Mouse (Mus musculus) cortical plate, adult 2 months (tissue): ENCODE data around the gene Pcx. TPM values are rescaled to one million over a fixed set of nuclear protein-coding genes. Genes with fewer than 3 reads are reported as not detected.

Experiments used
- H3K27ac ChIP-seq: fragments of 200-500 bp; 2 replicates; pipeline ENCODE4 v1.5.1; 2012; ENCODE audit warnings: low read length, control low read depth, inconsistent platforms; ENCODE audit not compliant: insufficient read depth
- H3K4me1 ChIP-seq: fragments of 200-500 bp; 2 replicates; pipeline ENCODE4 v1.6.1; 2011; ENCODE audit warnings: low read length; ENCODE audit not compliant: control insufficient read depth, insufficient read depth
- H3K4me3 ChIP-seq: fragments of 200-500 bp; 2 replicates; pipeline ENCODE4 v1.5.1; 2011; ENCODE audit warnings: mild to moderate bottlenecking, low read length, control low read depth; ENCODE audit not compliant: insufficient read depth
- CTCF ChIP-seq: fragments of 200-500 bp; IDR thresholded peaks from 2 replicates; pipeline ENCODE4 v1.5.1; 2011; ENCODE audit warnings: mild to moderate bottlenecking, control low read depth, low read length; ENCODE audit not compliant: insufficient read depth; ENCODE audit errors: extremely low read depth
- POLR2A ChIP-seq: fragments of 200-500 bp; IDR thresholded peaks from 2 replicates; pipeline ENCODE4 v1.6.1; 2011; ENCODE audit warnings: mild to moderate bottlenecking, low read length, control low read depth; ENCODE audit not compliant: insufficient read depth; ENCODE audit errors: extremely low read depth
- polyA plus RNA-seq: library from polyadenylated mRNA; depleted of rRNA; stranded (reverse); fragments of >200 nt; gene quantifications from 2 replicates; pipeline ENCODE4 v1.2.3, GENCODE M21; 2012

Pcx gene
- polyA plus RNA-seq, 1 experiment: 41.4 TPM

DNA sequence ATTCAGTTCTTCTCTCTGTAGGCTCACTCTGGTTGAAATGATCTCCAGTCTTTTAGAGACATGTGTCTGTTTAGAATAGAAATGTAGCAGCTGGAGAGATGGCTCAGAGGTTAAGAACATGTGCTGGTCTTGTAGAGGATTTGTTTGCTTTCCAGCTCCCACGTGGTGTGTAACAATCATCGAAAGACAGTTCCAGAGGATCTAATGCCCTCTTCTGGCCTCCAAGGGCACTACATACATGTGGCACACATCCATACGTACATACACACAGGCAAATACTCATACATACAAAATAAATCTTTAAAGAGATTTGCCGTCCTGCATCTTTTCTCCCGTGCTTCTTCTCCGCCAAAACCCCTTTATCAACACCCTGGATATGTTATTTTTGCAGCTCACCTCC, 30.0 kb downstream of the Pcx start:
- Histone ChIP-seq H3K4me3 (no peak overlapping the region), H3K4me1 (no peaks in the 10 kb centered on the region), H3K27ac (no peak overlapping the region)
- TF ChIP-seq POLR2A (no peak), CTCF (no peak)

DNA sequence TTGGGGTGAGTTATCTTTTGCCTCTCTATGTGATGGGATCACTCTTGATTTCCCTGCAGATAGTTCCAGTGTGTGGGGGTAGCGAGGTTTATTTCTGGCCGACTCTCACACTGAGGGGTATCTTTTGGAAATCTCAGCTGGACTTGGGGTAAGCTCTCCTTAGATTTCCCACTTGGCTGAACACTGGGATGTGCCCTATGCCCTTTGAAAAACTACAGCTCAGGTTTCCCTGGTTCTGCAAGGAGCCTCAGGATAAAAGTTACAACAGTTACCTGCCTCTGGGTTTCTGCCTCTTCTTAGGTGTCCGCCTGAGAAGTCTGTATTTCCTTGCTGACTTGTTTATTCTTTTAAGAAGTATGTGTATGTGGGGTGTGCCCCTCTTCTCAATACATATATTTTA, 30.7 kb downstream of the Pcx start:
- H3K27ac ChIP-seq: no peak overlapping the region
- TF ChIP-seq POLR2A (no peak), CTCF (no peak)
- no peaks in the 10 kb centered on the region for H3K4me1 ChIP-seq
- H3K4me3 ChIP-seq: no peak overlapping the region

DNA sequence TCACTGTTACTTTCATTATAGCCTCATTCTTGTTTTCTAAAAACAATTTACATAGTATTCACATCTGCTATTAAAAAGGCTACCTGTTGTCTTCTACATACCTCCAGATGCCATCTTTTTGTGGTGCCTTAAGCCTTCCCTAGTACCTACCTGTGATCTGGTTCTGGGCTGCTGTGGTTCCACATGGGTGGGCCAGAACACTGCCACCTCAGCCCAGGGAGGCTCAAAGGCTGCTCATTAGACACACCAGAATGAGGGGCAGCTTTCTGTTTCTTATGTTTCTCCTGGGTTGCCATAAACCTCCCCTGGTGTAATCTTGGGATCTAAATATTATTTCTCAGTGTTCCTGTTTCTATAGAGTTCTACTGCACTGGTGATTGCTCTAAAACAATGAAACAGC, 31.8 kb downstream of the Pcx start:
- Histone ChIP-seq H3K27ac (no peak overlapping the region), H3K4me1 (no peaks in the 10 kb centered on the region), H3K4me3 (no peak overlapping the region)
- TF ChIP-seq POLR2A (no peak), CTCF (no peak)

DNA sequence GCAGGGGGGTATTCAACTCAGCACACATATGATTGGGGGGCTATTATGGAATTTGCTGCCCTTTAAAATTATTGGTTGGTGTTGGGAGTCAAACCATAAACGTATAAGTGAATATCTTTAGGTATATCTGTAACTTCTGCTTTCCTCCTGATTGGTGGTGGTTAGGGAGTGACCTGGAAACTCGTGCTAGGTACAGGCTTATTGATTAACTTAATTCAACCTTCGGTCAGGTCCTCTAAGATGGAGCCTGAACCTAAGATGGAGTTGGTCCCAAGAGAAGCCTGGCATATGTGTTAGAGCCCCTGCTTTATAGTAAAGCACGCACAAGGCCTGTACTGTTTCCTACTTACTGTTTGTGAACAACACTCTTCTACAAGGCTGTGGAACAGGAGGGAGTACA, 34.8 kb downstream of the Pcx start:
- TF ChIP-seq CTCF: no peak
- Histone ChIP-seq H3K4me3 (no peak overlapping the region), H3K4me1 (no peaks in the 10 kb centered on the region), H3K27ac (no peak overlapping the region)

DNA sequence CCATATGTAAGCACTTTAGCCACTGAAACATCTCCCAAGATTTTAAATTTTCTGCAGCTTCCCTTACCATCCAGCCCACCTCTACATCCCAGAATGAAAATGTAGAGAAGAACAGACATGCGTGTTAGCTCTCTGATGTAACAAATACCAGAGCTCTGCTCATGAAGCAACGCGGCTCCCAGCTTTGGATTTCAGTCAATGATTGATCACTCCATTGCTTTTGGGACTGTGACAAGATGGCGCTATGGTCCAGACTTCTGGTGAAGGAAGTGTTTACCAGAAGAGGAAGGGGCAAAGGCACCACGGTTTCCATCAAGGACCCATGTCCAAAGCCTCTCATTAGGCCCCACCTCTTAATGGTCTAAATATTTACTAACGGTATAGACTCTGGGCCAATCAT, 35.6 kb downstream of the Pcx start:
- Histone ChIP-seq H3K27ac (no peak overlapping the region), H3K4me3 (no peak overlapping the region), H3K4me1 (no peaks in the 10 kb centered on the region)
- TF ChIP-seq CTCF: no peak
- no peak for TF ChIP-seq POLR2A

DNA sequence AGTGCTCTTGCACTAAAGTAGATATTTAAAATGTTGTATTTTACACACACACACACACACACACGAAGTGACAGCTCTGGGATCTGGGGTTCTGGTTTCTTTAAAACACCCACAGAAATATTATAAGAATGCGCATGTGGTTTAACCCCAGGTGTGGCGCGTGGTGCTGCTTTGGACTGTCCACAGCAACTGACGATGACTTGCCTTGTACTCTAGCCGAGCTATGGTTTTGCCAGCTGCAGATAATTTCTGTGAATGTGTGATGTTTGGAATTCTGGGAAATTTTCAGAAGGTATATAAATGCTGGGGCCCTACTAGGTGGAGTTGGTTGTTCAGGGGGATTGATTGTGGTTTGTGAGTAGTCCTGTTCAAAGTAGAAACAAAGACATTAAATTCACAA, 37.5 kb downstream of the Pcx start:
- H3K27ac ChIP-seq: no peak overlapping the region
- H3K4me1 ChIP-seq: no peaks in the 10 kb centered on the region
- TF ChIP-seq POLR2A (no peak), CTCF (no peak)
- H3K4me3 ChIP-seq: no peak overlapping the region

DNA sequence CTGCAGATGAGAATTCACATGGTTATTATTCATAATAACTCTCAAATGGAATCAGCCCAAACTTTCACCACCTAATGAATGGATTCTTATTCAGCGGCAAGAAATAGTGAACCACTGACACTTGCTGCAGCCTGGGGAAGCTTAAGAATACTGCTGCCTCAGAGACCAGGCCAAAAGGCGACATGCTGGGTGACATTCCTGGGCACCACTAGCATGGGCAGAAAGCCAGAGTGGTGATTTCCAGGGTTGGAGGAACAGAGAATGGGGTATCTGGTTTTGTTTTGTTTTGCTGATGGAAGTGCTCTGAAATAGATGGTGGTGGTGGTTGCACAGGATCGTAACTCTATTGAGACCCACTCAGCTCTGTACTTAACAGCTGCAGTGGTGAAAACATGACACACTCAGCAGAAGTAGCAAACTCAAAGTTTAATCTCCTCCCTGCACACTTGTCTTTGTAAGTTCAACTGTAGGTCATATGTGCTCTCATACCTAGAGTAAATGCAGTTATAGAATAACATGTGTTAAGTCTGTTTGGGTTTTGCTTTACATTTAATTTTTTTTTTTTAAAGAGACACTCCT, 38.1 kb downstream of the Pcx start:
- H3K27ac ChIP-seq: no peak overlapping the region
- no peaks in the 10 kb centered on the region for H3K4me1 ChIP-seq
- TF ChIP-seq CTCF (no peak), POLR2A (no peak)

DNA sequence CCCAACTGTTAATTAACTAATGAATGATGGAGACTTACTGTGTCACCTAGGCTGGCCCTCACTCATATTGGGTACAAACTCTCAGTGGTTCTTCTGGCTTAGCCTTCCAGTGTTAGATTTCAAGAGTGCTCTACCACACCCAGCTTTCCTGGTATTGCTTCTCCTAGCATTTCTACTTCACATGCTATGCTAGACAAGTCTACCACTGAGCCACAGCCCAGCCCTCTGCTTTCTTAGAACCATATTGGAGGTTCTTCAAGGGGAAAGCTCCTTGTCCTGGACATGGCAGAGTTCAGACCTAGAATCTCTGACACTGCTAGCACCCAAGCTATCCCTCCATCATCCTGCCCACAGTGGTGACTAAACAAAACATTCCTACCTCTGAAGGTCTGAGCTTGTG, 44.0 kb downstream of the Pcx start:
- no peak overlapping the region for H3K27ac ChIP-seq
- H3K4me3 ChIP-seq: no peak overlapping the region
- peaks cover 4% of the 10 kb centered on the region for H3K4me1 ChIP-seq
- TF ChIP-seq CTCF: no peak
- no peak for TF ChIP-seq POLR2A

More for the DNA sequence above, 38.1 kb downstream of the Pcx start:
- no peak overlapping the region for H3K4me3 ChIP-seq

DNA sequence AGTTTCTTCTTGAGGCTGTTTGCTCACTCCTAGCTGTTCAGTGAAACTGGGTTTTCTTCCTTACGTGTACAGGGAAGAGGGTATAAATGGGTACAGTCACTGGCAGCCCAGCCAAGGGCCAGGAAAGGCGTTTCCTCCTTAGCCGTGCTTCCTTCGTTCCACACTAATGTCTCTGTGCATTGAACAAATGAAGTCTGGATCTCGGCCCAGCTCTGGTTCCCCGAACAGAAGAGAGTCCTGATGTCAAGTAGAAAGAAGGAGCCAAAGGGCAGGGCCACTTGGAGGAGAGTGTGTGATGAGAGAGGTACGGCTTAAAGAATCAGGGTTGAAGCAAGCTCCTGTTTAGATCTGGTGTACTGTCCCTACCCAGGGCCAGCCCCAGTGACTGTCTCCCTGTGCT, 44.8 kb downstream of the Pcx start:
- TF ChIP-seq CTCF (no peak), POLR2A (no peak)
- no peak overlapping the region for H3K4me3 ChIP-seq
- H3K27ac ChIP-seq: no peak overlapping the region
- peaks cover 7% of the 10 kb centered on the region for H3K4me1 ChIP-seq

DNA sequence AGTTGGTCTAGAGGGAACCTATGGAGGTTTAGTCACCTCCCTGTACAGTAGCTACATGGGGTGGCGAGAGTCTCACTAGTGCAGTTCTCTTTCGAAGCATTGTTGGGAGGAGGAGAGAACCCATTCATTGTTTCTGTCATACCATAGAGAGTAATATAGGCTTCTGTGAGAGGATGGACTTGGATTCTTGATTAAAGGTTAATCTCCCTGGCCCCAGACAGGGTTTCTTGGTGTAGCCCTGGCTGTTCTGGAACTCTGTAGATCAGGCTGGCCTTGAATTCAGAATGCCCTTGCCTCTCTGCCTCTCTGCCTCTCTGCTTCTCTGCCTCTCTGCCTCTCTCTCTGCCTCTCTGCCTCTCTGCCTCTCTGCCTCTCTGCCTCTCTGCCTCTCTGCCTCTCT, 46.5 kb downstream of the Pcx start:
- H3K4me1 ChIP-seq: peaks cover 8% of the 10 kb centered on the region
- TF ChIP-seq CTCF: no peak
- no peak for TF ChIP-seq POLR2A
- H3K27ac ChIP-seq: no peak overlapping the region
- H3K4me3 ChIP-seq: no peak overlapping the region
